Mouse (Mus musculus) heart, adult 2 months (tissue): Measurements from ENCODE around the gene Fkbpl.

ENCODE experiments used
- CTCF ChIP-seq: fragments of 200-600 bp; IDR thresholded peaks from 2 replicates; pipeline ENCODE4 v1.8.1; 2022; ENCODE audit warnings: antibody characterized with exemption, mild to moderate bottlenecking, moderate library complexity
- EP300 ChIP-seq: fragments of 200-500 bp; IDR thresholded peaks from 2 replicates; pipeline ENCODE4 v1.6.1; 2011; ENCODE audit warnings: low read depth, low read length, control low read depth; ENCODE audit not compliant: insufficient read depth
- POLR2A ChIP-seq: fragments of 200-500 bp; IDR thresholded peaks from 2 replicates; pipeline ENCODE4 v1.6.1; 2011; ENCODE audit warnings: mild to moderate bottlenecking, low read depth, low read length, control low read depth; ENCODE audit not compliant: insufficient read depth

DNA sequence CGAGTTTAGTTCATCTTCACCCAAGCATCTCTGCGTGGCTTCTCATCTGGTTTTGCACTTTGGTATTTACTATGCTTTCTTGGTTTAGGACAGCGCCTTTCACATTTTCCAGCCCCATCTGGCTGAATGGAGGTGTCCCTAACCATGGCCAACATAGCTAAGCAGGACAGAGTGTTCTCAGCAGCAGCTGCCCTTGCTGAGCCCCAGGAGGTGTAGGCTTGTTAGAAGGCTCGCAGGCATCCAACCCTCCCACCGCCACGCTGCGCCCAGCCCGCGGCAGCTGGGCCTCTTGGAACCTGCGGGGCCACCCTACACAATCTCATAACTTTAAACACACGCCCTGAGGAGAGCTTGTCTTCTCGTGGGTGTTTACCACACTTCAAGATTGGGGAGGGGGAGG, 32.1 kb downstream of the Fkbpl start:
- no peak for TF ChIP-seq CTCF
- no peak for TF ChIP-seq EP300
- no peak for TF ChIP-seq POLR2A
